Mouse (Mus musculus): ENCODE results near the gene Akr1a1.

GRCm38 (mm10) chr4:116651797-116652135 lies 286 bp upstream of the Akr1a1 start:
- TF ChIP-seq CTCF (IDR thresholded peaks at IDR 0.05; ENCODE audit: low read depth) = no peak
- TF ChIP-seq EP300 (IDR thresholded peaks at IDR 0.05; ENCODE audit: low read depth) = no peak
